Mouse (Mus musculus) intestine, postnatal 0 days (tissue): ENCODE results near the gene Pkib. TPM values are rescaled to one million over a fixed set of nuclear protein-coding genes. Genes with fewer than 3 reads are reported as not detected.

ENCODE experiments used
- ATAC-seq: fragments of 200-750 bp; cut with Nextera tagmentation; 2 replicates; pipeline ENCODE4 v1.8.0; 2017; ENCODE audit warnings: mild to moderate bottlenecking, moderate TSS enrichment, moderate library complexity
- H3K27ac ChIP-seq: fragments of 300-500 bp; sonication (generic); 2 replicates; pipeline ENCODE4 v1.5.1; 2014; ENCODE audit warnings: mild to moderate bottlenecking, low read depth, low read length, moderate library complexity
- H3K27me3 ChIP-seq: fragments of 300-500 bp; sonication (generic); replicated peaks from 2 replicates; pipeline ENCODE4 v1.6.1; 2014; ENCODE audit warnings: low read length, mixed read lengths; ENCODE audit not compliant: control insufficient read depth, insufficient read depth
- H3K36me3 ChIP-seq: fragments of 300-500 bp; sonication (generic); 2 replicates; pipeline ENCODE4 v1.6.1; 2014; ENCODE audit warnings: mild to moderate bottlenecking, moderate library complexity; ENCODE audit not compliant: control insufficient read depth, insufficient read depth
- H3K4me1 ChIP-seq: fragments of 300-500 bp; sonication (generic); replicated peaks from 2 replicates; pipeline ENCODE4 v1.6.1; 2014; ENCODE audit warnings: antibody characterized with exemption, low read length, mixed read lengths; ENCODE audit not compliant: control insufficient read depth, insufficient read depth
- H3K4me2 ChIP-seq: fragments of 300-500 bp; sonication (generic); replicated peaks from 2 replicates; pipeline ENCODE4 v1.6.1; 2014; ENCODE audit warnings: low read depth, mild to moderate bottlenecking, moderate library complexity
- H3K4me3 ChIP-seq: fragments of 300-500 bp; sonication (generic); 2 replicates; pipeline ENCODE4 v1.5.1; 2014; ENCODE audit warnings: low read depth, low read length
- H3K9ac ChIP-seq: fragments of 300-500 bp; sonication (generic); 2 replicates; pipeline ENCODE4 v1.6.1; 2014; ENCODE audit warnings: mild to moderate bottlenecking, low read depth, low read length
- H3K9me3 ChIP-seq: fragments of 300-500 bp; sonication (generic); 2 replicates; pipeline ENCODE4 v1.6.1; 2016; ENCODE audit warnings: mixed run types; ENCODE audit not compliant: control insufficient read depth
- CTCF ChIP-seq: sonication (generic); IDR thresholded peaks from 2 replicates; pipeline ENCODE4 v1.5.1; 2016; ENCODE audit warnings: low read depth, mild to moderate bottlenecking, control low read depth, antibody characterized with exemption, moderate library complexity
- WGBS: fragments of 180-500 bp; shearing (Covaris S2); extraction: QIAGEN DNeasy Blood & Tissue Kit; methylation state at CpG from one replicate; pipeline ENCODE4 v1.1.7; 2014; 5-methylcytosine and 5-hydroxymethylcytosine counted together
- polyA plus RNA-seq: library from polyadenylated mRNA; unstranded; fragments of >200 nt; fragmentation: Nextera tagmentation; extraction: Ambion mirVana; gene quantifications from 2 replicates; pipeline ENCODE4 v1.2.1, GENCODE M21; 2015

The Pkib gene
- polyA plus RNA-seq, 1 experiment from 2014 or later, result 3.1 TPM

- H3K9ac ChIP-seq, result no peak overlapping the region
- no peaks in the 10 kb centered on the region for H3K27me3 ChIP-seq
- no peaks in the 10 kb centered on the region for H3K4me1 ChIP-seq
- H3K9me3 ChIP-seq, result no peaks in the 10 kb centered on the region
- no peak for TF ChIP-seq CTCF
- ATAC-seq, result no peak
- H3K27ac ChIP-seq, result no peak overlapping the region
- 78% methylated on average over 2 of the region's 2 CpGs for WGBS
- 0 out of 2 replicates have a peak overlapping the region, but pooled peaks have one; percentile 6 for H3K4me2 ChIP-seq
- H3K36me3 ChIP-seq, result no peaks in the 10 kb centered on the region
- no peak overlapping the region for H3K4me3 ChIP-seq
Observed at GRCm38 (mm10) chr10:57785552-57785951, 153.8 kb downstream of the Pkib start.

Other genes starting within 250 kb of the Pkib start
- gene Hsf2, start 145.6 kb upstream of the Pkib start, polyA plus RNA-seq, result 9.6 and 10.6 TPM in 2 replicates
- 80.9 and 81.7 TPM in 2 replicates for gene Serinc1, start 99.5 kb upstream of the Pkib start, polyA plus RNA-seq
- gene Fabp7, start 152.9 kb downstream of the Pkib start, polyA plus RNA-seq, result 27.7 and 29.6 TPM in 2 replicates
- 209 and 216 TPM in 2 replicates for gene Smpdl3a, start 162.4 kb downstream of the Pkib start, polyA plus RNA-seq